Mouse (Mus musculus) effector memory CD4-positive, alpha-beta T cell, adult 7 months (primary cell): Measurements from ENCODE around the gene Cela3a. TPM values are rescaled to one million over a fixed set of nuclear protein-coding genes. Genes with fewer than 3 reads are reported as not detected.

ENCODE experiments used
- polyA plus RNA-seq: library from polyadenylated mRNA; unstranded; fragments of 100-300 nt; shearing (Covaris generic); gene quantifications from one replicate; pipeline ENCODE4 v1.2.1, GENCODE M21; 2017

Cela3a gene
- polyA plus RNA-seq = not detected

DNA sequence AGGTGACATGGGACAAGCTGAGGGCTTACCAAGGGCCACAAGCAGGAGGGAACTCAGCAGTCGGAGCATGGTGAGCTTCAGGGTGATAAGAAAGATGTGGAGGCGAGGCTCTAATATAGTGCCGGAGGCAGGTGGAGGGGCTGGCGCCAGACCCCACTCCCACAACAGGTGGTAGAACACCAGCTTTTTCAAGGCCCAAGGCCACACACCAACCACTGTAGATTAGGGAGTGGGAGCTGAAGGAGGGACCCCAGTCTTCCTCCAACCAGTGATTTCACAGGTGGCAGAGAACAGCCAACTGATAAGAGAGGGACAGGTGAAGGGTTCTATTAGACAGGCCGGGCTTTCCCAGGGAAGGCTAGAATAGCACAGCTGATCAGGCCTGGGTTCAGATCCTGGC is at the start of gene Cela3a:
Gene Cela3a (minus strand): TSS at position 101 of the 400 bp plus-strand sequence.

DNA sequence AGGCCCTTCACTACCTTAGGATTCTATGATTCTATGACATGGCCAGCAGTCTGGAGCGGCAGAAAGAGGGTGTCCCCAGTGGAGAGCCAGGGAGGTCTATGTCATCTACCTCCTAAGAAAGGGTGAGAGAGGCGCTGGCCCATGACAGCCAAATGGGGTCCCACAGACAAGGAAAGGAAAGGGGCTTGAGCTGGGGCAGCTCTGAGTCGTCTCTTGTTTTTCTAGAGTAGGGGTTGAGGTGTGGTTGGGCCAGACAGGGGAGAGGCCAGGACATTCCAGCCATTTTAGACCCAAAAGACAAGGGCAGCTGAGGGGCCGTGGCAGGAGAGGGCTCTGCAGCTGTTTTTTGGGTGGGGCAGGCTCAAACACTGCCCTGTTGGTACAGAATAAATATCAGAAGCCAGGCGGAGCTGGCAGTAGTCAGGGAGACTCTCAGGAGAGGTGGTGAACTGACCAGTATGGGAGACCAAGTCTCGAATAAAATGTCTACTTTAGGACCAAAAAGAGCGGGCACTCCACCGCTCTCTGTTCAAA is 43.7 kb upstream of the Cela3a start, which contains the start of gene 1700013G24Rik:
Gene 1700013G24Rik (plus strand): TSS at position 51 of the 534 bp plus-strand sequence.

DNA sequence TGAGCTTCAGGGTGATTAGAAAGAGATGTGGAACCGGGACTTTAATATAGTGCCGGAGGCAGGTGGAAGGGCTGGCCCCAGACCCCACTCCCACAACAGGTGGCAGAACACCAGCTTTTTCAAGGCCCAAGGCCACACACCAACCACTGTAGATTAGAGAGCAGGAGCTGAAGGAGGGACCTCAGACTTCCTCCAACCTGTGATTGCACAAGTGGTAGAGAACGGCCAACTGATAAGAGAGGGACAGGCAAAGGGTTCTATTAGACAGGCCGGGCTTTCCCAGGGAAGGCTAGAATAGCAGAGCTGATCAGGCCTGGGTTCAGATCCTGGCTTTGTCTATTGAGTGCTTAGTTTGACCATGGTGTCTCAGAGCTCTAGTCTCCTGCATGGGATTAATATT is 20.9 kb upstream of the Cela3a start, which contains the start of gene Cela3b:
Gene Cela3b (minus strand): TSS at position 39 of the 400 bp plus-strand sequence.

DNA sequence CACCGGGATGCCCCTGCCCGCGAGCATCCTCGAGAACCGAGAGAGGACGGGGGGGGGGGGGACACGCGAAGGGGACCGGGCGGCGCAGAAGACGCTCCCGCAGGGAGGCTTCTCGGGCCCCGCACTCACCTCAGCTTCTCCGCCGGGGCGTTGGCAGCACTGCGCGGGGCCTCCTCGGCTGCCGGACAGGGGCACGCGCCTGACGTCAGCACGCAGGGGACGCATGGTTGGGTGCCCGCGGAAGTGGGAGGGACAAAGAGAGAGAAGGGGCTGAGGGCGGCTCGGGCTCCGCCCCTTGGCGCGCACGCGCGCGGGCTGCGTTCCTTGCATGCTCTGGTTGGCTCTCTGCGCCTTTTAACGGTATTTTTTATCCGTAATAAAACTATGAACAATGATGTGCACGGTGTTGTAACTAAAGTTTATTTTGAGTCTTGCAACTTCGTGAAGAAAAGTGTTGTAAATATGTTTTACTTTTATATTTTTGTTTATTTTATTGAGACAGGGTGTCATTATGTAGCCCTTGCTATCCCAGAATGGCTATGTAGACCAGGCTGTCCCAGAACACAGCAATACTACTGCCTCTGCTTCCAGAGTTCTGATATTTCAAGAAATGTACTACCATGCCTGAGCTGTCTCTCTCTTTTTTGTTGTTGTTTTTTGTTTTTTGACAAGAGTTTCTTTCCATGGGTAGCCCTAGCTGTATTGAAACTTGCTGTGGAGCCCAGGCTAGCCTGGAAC is 51.9 kb downstream of the Cela3a start, which contains the start of gene Cdc42:
Gene Cdc42 (minus strand): TSS at position 204 of the 738 bp plus-strand sequence.

Other genes with a start within 250 kb of the Cela3a start
- gene Wnt4, start 132.3 kb downstream of the Cela3a start, polyA plus RNA-seq = not detected
- gene Cdc42, start 52.1 kb downstream of the Cela3a start, polyA plus RNA-seq = 988 TPM
- not detected for gene Cela3b, start 20.7 kb upstream of the Cela3a start, polyA plus RNA-seq
- gene 1700013G24Rik, start 43.5 kb upstream of the Cela3a start, polyA plus RNA-seq = not detected
- not detected for gene Hspg2, start 59.0 kb upstream of the Cela3a start, polyA plus RNA-seq
- gene Ldlrad2, start 164.8 kb upstream of the Cela3a start, polyA plus RNA-seq = not detected
- 171 TPM for gene Usp48, start 184.0 kb upstream of the Cela3a start, polyA plus RNA-seq